In the genomic region with DNA sequence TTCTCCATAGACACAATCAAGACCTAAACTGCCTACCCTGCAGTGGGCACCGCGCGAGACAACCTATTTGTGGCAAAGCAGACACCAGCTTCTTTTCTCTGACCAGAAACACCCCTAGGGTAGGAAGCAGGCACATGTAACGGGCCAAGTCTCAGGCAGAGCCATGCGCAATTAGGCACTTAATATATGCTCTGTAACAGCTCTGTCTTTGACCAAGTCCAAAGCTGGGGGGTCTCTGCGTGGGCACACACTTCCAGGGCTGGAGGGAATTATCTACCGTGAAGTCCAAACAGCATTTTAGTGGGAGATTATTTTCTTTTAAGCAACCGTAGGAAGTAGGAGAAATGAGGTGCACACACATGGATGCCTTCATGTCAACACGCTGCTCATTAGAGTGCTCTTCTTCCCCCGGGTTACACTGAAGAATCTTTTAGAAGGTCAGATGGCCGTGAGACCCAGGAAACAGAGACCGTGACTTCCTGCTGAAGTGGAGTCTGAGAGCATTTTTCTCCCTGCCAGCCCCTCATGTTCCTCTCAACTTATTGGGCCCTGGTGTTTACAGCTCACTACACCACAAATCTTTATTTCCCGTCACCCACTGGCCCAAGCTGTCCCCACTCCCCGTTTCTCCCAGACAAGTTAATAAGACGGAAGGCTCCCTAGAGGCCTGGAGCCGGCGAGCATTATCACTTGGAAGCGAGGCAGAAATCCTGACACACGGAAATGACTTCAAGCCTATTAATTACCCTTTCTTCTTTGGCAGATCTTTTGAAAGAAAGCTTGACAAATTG, we compare ENCODE assay signal across 9 mouse cellular contexts.
DNase-seq lines count a peak whose midpoint lies in the region; ATAC-seq and TF ChIP-seq lines count a peak whose summit lies in the region.
"Had no signal": no experiment of that assay in that cellular context is flagged by ENCODE, and none has a peak within 500 bp of the region (broad histone marks: within the 10 kb centered on the region; RNA-seq: fewer than 3 reads in every experiment).

No protein-coding gene starts in this region.

- WGBS in hindbrain, embryonic 13.5 days = 22% methylated on average over 19 of the region's 19 CpGs

- H3K4me2 ChIP-seq in hindbrain, embryonic 13.5 days = peak overlapping the region; percentile 15; the same call in 1 of the 2 replicates
- H3K4me2 ChIP-seq: liver, embryonic 15.5 days had no signal

- peaks cover 4% of the 10 kb centered on the region for H3K4me1 ChIP-seq in testis, adult 2 months (ENCODE audit: control insufficient read depth, insufficient read depth, low read length)
- peaks cover 95% of the 10 kb centered on the region for H3K4me1 ChIP-seq in hindbrain, embryonic 13.5 days (replicated peaks)

- no peaks in the 10 kb centered on the region for H3K9me3 ChIP-seq in hindbrain, embryonic 13.5 days
- H3K9me3 ChIP-seq: liver, embryonic 15.5 days had no signal

- no peaks in the 10 kb centered on the region for H3K36me3 ChIP-seq in testis, adult 2 months (ENCODE audit: control insufficient read depth, insufficient read depth, low read length)
- no peaks in the 10 kb centered on the region for H3K36me3 ChIP-seq in hindbrain, embryonic 13.5 days
- H3K36me3 ChIP-seq: liver, embryonic 15.5 days had no signal

- H3K4me3 ChIP-seq in testis, adult 2 months (ENCODE audit: control insufficient read depth, low read depth, low read length) = no peak overlapping the region
- no peak overlapping the region for H3K4me3 ChIP-seq in hindbrain, embryonic 13.5 days
- H3K4me3 ChIP-seq: liver, embryonic 15.5 days had no signal

- no peak for TF ChIP-seq CTCF in testis, adult 2 months (IDR thresholded peaks at IDR 0.05; ENCODE audit: control insufficient read depth, insufficient read depth, insufficient replicate concordance, low read depth, low read length)

- H3K27ac ChIP-seq in testis, adult 2 months (ENCODE audit: control insufficient read depth, insufficient read depth, low read depth, low read length) = peak overlapping the region; percentile 15; the same call in 1 of the 2 replicates
- H3K27ac ChIP-seq in hindbrain, embryonic 13.5 days = peak overlapping the region; percentile 89
- H3K27ac ChIP-seq: liver, embryonic 15.5 days had no signal

- TF ChIP-seq POLR2A in testis, adult 2 months (IDR thresholded peaks at IDR 0.05; ENCODE audit: control insufficient read depth, low read depth, low read length) = no peak

- H3K9ac ChIP-seq in hindbrain, embryonic 13.5 days = peak overlapping the region; percentile 31; the same call in 1 of the 2 replicates
- H3K9ac ChIP-seq: liver, embryonic 15.5 days had no signal

- DNase-seq in testis, postnatal 10 days (ENCODE audit: low spot score) = no peak
- peak; percentile 53 for DNase-seq in lung, postnatal 10 days
- DNase-seq in adrenal gland, adult 18-20 months (ENCODE audit: low spot score in 2 of 2) = no peak
- no peak for DNase-seq in layer of hippocampus, adult 8-10 months (ENCODE audit: low spot score in 2 of 2)
- DNase-seq in frontal cortex, postnatal 36 days (ENCODE audit: low spot score in 2 of 2) = no peak
- DNase-seq in urinary bladder, postnatal 4 days (ENCODE audit: low spot score in 2 of 2) = no peak

- no peaks in the 10 kb centered on the region for H3K27me3 ChIP-seq in testis, adult 2 months (ENCODE audit: control insufficient read depth, insufficient read depth, low read length)
- H3K27me3 ChIP-seq in hindbrain, embryonic 13.5 days = no peaks in the 10 kb centered on the region
- H3K27me3 ChIP-seq: liver, embryonic 15.5 days had no signal

- peak; percentile 41; the same call in 1 of the 2 replicates for ATAC-seq in hindbrain, embryonic 13.5 days (ENCODE audit: low FRiP score)
